Mouse (Mus musculus): Measurements from ENCODE around the gene Psmb4.
"Not testable (repeated sequence)": the region's sequence is repeated elsewhere in the genome, so short reads cannot be mapped to it uniquely, and the experiment has no call there.

- not testable (repeated sequence) for TF ChIP-seq CTCF (IDR thresholded peaks at IDR 0.05; ENCODE audit: control insufficient read depth, insufficient read depth, insufficient replicate concordance, low read depth, low read length); POLR2A (IDR thresholded peaks at IDR 0.05; ENCODE audit: control insufficient read depth, low read depth, low read length)
Observed at GRCm38 (mm10) chr3:94904759-94905158, 18.0 kb upstream of the Psmb4 start.
